Mouse (Mus musculus) E14TG2a.4 (cell line): ENCODE measurements around the gene Eid3.

Experiments
- H3K27me3 ChIP-seq: 2 replicates; pipeline ENCODE4 v1.6.1; 2014; ENCODE audit warnings: low read length, control low read depth; ENCODE audit not compliant: insufficient read depth
- H3K36me3 ChIP-seq: 2 replicates; pipeline ENCODE4 v1.6.1; 2014; ENCODE audit warnings: low read length, control low read depth; ENCODE audit not compliant: insufficient read depth
- H3K4me1 ChIP-seq: replicated peaks from 2 replicates; pipeline ENCODE4 v1.6.1; 2014; ENCODE audit warnings: low read depth, low read length, control low read depth
- H3K4me3 ChIP-seq: replicated peaks from 2 replicates; pipeline ENCODE4 v1.5.1; 2014; ENCODE audit warnings: mild to moderate bottlenecking, low read length
- H3K9me3 ChIP-seq: 2 replicates; pipeline ENCODE4 v1.6.1; 2014; ENCODE audit warnings: low read length, control low read depth
- CTCF ChIP-seq: conservative IDR thresholded peaks from 2 replicates; pipeline ENCODE4 v1.5.1; 2014; ENCODE audit warnings: low read length
- NANOG ChIP-seq: IDR thresholded peaks from 2 replicates; pipeline ENCODE4 v1.6.1; 2014; ENCODE audit warnings: borderline replicate concordance, low read length, mixed read lengths
- POU5F1 ChIP-seq: IDR thresholded peaks from 2 replicates; pipeline ENCODE4 v1.6.1; 2014; ENCODE audit warnings: low read length, borderline replicate concordance

The Eid3 gene

DNA sequence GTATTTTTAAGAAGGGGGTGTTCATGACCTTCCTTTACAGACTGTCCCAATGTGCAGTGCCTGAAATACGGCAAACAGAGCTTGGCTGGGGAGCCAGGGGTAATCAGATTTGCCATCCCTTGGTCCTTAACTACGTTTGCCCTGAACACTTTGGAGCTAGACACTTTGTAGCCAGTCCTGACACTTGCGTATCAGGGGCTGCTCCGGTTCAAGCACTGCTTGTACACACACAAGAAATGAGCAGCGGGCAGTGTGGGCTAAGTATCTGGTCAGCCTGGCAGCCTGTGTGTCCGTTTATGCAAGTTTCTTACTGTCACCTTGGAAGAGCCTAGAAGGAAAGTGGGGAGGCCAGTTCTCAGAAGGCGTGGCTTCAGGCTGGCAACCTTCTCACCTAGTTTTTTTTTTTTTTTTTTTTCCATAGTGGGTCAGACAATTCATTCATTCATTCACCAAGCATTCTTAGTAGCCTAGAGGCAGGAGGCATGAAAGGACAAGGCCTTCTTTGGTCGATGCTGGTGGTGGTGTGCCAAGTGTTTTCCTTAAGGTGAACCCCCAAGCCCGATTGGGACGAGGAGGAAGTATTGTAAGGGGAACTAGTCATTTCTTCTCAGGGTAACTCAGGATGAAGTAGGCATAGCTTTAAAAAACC is 8.3 kb upstream of the Eid3 start:
- Histone ChIP-seq H3K36me3 (peaks cover 25% of the 10 kb centered on the region), H3K9me3 (no peaks in the 10 kb centered on the region), H3K4me3 (peak overlapping the region; percentile 89), H3K4me1 (peaks cover 60% of the 10 kb centered on the region), H3K27me3 (no peaks in the 10 kb centered on the region)
- TF ChIP-seq POU5F1 (no peak), NANOG (no peak), CTCF (no peak)

DNA sequence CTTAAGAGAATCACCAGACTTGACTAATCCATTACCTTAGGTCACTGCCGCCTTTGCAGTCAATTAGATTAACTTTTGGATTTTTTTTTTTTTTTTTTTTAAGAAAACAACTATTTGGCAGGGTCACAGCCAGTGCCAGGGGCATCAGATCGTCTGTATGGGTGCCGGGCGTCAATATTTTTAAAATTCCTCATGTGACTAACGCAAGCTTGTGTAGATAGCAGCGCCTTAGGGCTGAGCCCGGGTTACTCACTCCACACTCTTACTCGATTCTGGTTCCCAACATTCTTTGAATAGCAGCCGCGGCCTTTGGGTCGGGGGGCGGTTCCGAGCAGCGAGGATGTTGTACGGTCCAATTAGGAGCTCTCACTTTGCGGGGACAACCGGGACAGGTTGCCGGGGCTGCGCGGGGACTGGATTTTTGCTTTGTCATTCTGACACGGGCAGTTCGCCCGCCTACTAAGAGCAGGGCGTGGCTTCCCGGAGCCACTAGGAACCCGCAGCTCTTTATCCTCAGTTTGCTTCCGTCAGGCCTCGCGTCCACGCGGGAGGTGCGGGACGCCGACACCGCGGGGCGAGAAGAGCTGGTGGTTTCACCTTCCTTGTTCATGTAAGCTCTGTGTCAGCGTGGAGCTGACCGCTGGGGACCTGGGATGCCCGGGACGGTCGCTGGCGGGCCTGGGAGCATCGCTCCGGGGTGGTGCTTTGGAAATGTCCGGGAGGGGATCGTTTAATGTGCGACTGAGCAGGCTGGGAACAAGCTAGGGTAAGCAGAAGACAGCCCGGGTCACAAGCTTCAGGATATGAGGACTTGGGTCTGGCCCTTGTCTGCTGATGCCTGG is 7.5 kb upstream of the Eid3 start:
- Histone ChIP-seq H3K36me3 (peaks cover 32% of the 10 kb centered on the region), H3K9me3 (no peaks in the 10 kb centered on the region), H3K4me3 (peak overlapping the region; percentile 89), H3K27me3 (no peaks in the 10 kb centered on the region), H3K4me1 (peaks cover 68% of the 10 kb centered on the region)
- TF ChIP-seq NANOG (no peak), POU5F1 (no peak), CTCF (no peak)

DNA sequence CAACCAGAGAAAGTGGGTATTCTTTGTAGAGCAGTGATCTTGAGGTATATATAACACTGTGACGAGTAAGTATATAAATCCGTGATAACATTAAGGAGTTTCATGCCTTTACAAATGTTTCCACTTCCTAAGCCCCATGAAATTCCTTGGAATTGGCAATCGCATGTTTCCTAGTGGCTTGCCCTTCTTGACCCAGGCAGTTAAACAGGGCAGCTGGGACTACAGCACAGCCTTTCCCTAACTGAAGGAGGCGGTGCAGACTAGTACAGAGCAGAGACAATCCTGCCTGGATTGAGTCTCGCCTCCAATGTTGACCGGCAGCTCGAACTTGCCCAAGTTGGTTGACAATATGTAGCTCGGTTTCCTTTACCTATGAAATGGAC is 6.9 kb upstream of the Eid3 start:
- TF ChIP-seq POU5F1 (no peak), NANOG (no peak), CTCF (no peak)
- Histone ChIP-seq H3K36me3 (peaks cover 38% of the 10 kb centered on the region), H3K27me3 (no peaks in the 10 kb centered on the region), H3K4me1 (peaks cover 70% of the 10 kb centered on the region), H3K9me3 (no peaks in the 10 kb centered on the region), H3K4me3 (peak overlapping the region; percentile 89)

DNA sequence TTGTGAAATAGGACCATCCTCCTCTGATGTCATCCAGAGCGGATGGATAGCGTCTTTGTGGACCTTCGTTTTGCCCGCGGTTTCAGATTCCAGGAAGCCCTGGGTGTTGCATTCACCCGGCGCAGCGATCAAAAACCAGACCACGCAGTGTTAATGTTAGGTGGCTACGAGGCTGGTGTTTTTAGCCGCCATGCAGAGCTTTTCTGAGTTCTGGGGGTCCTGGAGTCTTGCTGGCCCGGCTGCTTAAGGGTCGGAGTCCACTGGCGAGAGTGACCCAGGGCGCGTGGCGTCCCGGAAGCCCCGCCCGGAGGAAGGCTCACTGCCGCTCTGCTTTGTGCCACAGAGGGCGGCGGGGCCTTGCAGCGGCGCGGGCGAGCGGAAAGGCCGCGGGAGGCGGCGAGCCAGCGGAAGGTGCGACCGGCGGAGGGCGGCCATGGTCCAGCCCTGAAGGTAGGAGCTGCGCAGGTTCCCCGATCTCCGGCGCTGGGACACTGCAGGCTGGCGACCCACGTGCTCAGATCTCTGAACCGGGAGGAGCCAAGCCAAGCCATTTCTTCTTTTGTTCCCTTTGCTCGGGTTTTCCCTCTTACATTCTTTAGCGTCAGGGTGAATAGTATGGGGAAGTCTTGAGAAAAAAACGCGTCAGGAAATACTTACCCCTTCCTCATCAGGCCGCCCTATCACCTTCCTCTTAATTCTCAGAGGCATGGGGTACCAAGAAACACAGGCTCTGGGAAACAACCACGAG is 6.1 kb upstream of the Eid3 start:
- TF ChIP-seq POU5F1 (no peak), NANOG (no peak), CTCF (no peak)
- Histone ChIP-seq H3K9me3 (no peaks in the 10 kb centered on the region), H3K27me3 (no peaks in the 10 kb centered on the region), H3K4me3 (peak overlapping the region; percentile 89), H3K4me1 (peaks cover 71% of the 10 kb centered on the region), H3K36me3 (peaks cover 43% of the 10 kb centered on the region)

DNA sequence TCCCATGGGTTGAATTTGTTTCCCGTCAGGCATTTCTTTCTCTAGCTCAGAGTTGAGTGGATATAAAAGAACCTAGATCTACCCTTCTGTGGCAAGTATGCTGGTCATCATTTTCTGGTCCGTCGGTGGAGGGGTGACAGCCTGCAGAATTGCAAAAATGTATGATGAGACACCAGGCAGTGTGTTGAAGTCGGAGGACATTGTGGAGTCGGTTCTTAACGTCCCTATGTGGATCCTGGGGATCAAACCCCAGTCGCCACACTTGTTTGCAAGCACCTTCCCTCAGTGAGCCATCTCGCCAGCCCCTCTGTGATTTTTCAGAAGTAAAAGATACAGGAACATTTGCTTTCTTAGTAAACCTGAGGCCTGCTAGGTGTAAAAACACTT is 5.5 kb upstream of the Eid3 start:
- Histone ChIP-seq H3K27me3 (no peaks in the 10 kb centered on the region), H3K36me3 (peaks cover 43% of the 10 kb centered on the region), H3K9me3 (no peaks in the 10 kb centered on the region), H3K4me3 (peak overlapping the region; percentile 89), H3K4me1 (peaks cover 72% of the 10 kb centered on the region)
- no peak for TF ChIP-seq CTCF
- no peak for TF ChIP-seq NANOG
- no peak for TF ChIP-seq POU5F1

DNA sequence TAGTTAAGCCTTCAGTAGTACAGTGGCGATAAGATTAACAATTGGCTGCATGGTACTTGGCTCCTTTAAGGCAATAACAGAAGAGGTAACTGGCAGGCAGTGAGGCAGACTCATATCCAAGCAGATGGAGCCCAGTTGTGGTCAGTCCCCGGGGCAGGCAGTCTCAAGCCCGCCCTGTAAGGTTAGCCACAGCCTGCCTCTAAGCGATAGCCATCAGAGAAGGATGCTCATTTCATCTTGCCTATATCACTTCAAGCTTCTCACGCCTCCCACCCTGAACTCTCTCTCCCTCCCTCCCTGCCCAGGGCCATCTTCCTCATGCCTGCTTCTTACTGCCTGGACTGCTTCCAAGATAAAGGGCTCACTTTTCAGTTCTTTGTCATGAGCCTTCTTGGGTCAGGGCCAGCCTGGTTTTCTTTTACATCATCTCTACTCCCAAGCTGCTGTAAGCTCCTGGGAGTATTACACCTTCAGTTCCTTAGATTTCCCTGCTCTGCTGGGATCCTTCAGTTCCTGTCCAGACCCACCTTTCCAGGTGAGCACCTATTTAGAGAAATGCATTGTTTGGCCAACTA is 3.2 kb upstream of the Eid3 start:
- TF ChIP-seq NANOG: no peak
- no peak for TF ChIP-seq CTCF
- no peak for TF ChIP-seq POU5F1

DNA sequence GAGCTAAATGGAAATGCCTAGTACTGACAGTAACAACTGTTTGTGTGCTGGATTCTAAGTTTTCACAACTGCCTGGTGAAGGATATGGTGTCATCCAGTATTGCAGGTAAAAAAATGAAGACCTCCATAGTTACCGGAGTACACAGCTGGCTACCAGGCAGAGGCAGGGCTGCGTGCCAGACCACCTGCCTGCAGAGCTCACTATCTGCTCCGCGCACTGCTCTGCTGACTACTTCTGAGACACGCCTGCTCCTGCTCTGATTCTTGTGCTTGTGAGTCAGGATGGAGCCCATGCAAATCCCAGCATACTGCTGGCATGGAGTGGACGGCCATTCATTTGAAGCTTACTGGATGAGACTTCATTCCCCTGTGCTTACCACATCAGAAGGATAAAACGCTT is 2.6 kb upstream of the Eid3 start:
- Histone ChIP-seq H3K4me3 (no peak overlapping the region), H3K9me3 (no peaks in the 10 kb centered on the region), H3K4me1 (peaks cover 75% of the 10 kb centered on the region), H3K36me3 (peaks cover 67% of the 10 kb centered on the region), H3K27me3 (no peaks in the 10 kb centered on the region)
- TF ChIP-seq POU5F1 (no peak), NANOG (no peak), CTCF (no peak)

More for the DNA sequence above, 3.2 kb upstream of the Eid3 start:
- no peak overlapping the region for H3K4me3 ChIP-seq
- peaks cover 61% of the 10 kb centered on the region for H3K36me3 ChIP-seq
- H3K9me3 ChIP-seq: no peaks in the 10 kb centered on the region
- no peaks in the 10 kb centered on the region for H3K27me3 ChIP-seq
- peaks cover 72% of the 10 kb centered on the region for H3K4me1 ChIP-seq

DNA sequence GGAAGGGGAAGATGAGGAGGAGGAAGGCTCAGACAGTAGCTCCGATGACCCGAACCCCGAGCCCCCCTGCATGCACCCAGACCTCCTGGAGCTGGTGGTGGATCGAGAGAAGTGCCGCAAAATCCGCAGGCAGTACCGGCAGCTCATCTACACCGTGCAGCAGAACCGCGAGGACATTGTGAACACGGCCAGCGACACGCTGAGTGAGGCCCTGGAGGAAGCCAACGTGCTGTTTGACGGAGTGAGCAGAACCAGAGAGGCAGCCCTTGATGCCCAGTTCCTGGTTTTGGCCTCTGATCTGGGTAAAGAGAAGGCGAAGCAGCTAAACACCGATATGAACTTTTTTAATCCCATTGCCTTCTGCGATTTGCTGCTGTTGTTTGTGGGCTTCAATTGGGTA is 406 bp downstream of the Eid3 start:
- peaks cover 84% of the 10 kb centered on the region for H3K36me3 ChIP-seq
- no peaks in the 10 kb centered on the region for H3K27me3 ChIP-seq
- H3K4me1 ChIP-seq: peaks cover 84% of the 10 kb centered on the region
- peak overlapping the region; percentile 63 for H3K4me3 ChIP-seq
- no peak for TF ChIP-seq POU5F1
- no peaks in the 10 kb centered on the region for H3K9me3 ChIP-seq
